Mouse (Mus musculus) spleen, postnatal 0 days (tissue): ENCODE measurements around the gene Rnf208. TPM values are rescaled to one million over a fixed set of nuclear protein-coding genes. Genes with fewer than 3 reads are reported as not detected.

Experiments used
- polyA plus RNA-seq: library from polyadenylated mRNA; unstranded; fragments of >200 nt; fragmentation: Nextera tagmentation; extraction: Ambion mirVana; gene quantifications from 2 replicates; pipeline ENCODE4 v1.2.1, GENCODE M21; 2015

The Rnf208 gene
- 0.69 and 0.85 TPM in 2 replicates for polyA plus RNA-seq

DNA sequence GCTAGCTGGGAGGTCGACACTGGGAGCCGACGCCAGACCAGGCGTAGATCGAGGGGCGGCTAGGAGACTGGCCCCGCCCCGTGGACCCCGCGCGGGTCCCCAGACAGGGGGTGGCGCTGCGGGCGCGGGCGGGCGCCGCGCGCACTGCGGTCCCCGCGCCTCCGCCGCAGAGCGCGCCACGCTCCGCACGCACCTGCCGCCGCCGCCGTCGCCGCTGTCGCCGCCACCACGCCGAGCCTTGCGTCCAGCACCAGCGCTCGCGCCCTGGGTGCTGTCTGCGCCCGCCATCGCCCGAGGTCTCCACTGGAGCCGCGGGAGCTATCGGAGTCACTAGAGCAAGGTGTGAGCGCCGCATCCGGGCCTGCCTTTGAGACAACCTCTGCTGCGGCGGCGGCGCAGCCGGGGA is at the start of gene Rnf208, which contains the start of gene Cysrt1:
Gene Rnf208, plus strand, starts transcription at position 155 of the 406 bp plus-strand sequence.
Gene Cysrt1, minus strand, starts transcription at position 352 of the 406 bp plus-strand sequence.

DNA sequence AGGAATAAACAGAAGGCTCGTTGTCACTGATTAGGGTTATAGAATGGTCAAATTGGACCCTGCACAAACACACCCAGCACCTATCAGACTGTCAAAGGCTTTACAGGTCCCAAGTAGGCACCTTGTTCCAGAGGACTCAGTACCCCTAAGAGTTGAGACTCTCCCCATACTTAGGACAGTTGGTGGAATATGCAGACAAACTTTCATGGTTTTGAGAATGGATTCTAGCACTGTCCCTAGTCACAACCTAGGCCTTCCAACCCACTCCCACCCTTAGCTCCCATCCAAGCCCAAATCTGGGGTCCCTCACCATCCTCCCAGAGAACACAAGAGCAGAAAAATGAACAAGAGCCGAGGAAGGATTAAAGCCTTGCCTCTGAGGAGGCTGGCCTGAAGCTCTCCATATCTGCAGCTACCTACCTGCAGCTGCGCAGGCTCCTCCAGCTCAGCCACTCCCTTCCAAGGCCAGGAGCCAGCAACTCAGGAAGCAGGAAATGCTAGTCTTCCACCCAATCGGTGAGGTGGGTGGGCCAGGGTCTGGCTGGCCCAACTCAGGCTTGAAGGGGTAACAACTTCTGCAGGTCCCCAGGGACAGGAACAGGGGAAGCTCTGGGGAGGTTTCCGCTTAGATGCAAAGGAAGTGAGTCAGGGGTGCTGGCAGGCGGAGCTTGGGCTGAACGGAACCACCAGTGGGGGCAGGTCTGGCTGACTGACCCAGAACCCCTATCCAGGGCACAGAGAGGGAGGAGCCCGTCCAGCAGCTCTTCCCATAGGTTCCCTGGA is 45.7 kb upstream of the Rnf208 start, which contains the start of gene Tor4a:
Gene Tor4a, minus strand, starts transcription at position 715 of the 783 bp plus-strand sequence.

DNA sequence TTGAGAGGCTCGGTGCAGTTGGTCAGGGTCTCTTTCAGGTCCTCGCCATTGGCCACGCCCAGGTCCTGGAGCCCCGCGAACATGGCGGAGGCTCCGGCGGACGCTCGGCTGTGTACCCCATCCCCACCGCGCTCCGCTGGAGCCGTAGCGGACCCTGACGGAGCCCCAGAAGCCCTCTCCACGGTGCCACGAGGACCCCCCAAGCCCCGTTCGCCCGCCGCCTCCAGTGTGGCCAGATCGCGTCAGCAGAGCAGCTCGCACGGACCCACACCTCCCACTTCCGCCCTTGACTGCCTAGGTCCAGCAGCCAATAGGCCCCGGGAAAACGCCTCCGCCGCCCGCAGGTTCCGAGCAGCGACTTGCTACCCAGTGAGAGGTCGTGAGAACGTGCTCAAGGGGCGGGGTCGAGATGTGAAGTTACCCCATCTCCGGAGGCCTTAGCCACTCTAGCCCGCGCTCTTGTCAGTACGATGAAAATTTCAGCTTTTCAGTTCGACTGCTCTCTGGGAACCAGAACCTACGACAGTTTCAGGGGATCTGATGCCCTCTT is 30.9 kb upstream of the Rnf208 start, which contains the start of gene Nelfb:
Gene Nelfb, minus strand, starts transcription at position 369 of the 550 bp plus-strand sequence.

DNA sequence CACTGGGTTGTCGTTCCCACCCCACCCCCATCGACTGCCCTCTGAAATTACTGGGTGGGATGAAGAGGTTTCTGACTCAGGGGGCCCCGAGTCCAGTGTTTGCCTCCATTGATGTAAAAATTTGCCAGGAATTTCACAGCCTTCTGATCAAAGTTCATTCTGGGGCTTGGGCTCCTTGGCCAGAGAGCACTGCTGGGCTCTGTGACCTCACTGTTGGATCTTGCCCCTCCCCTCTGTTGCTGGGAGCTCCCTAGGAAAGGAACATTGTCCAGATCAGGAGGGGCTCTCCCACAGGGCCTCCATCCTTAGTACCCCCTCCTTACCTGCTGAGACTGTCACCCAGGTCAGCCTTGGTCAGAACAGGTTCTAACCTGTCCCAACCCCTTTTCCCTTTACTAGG is 27.6 kb upstream of the Rnf208 start, which contains the start of gene Stpg3:
Gene Stpg3, minus strand, starts transcription at position 194 of the 400 bp plus-strand sequence.

DNA sequence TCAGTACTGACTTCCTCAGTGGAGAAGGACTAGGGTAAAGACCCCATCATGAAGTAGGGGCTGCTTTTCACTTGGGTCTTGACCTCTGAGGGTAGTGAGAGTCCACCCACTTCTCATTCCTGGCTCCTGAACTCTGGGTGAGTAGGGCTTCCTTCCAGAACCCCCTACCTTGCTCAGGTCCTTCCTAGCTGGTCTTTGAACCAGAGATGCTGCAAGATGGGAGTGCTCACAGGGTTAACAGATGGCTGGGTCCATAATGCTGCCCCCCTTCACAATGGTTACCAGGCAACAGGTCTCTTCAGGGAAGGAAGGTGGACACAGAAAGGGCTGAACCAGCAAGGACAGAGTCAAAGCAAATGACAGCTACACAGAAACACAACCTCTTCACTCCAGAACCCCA is 23.6 kb upstream of the Rnf208 start, which contains the start of gene Fam166a:
Gene Fam166a, plus strand, starts transcription at position 301 of the 400 bp plus-strand sequence.

DNA sequence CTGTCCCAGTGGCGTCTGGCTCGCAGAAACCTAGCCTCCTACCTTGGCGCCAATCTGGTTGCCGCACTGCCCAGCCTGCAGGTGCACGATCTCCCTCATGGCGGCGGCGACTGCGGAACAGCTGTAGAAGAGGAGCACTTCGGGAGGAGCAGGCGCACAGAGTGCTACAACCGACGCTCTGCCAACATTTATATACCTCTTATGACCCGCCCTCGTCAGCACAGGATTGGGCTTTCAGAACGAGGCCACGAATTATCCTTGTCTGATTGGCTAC is 17.6 kb upstream of the Rnf208 start, which contains the start of gene Tubb4b:
Gene Tubb4b, minus strand, starts transcription at position 211 of the 274 bp plus-strand sequence.

DNA sequence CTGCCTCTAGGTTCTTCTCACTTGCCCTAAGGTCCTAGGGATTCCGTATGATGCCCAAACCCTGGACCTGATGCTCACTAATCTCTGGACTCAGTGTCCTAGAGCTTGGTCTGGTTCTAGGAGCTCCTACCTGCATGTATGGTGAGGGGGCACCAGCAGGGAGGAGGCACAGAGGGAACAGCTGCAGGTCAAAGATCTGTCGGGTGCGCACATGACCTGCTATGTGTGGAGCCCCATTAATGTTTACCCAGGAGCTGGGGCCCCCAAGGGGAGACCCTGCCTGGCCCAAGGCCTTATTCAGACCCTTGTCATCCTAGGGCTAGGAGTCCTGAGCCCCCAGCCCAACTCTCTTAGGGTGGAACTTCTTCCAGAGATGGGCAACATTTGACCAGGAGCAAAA is 8.0 kb upstream of the Rnf208 start, which contains the start of gene Slc34a3:
Gene Slc34a3, minus strand, starts transcription at position 315 of the 400 bp plus-strand sequence.

DNA sequence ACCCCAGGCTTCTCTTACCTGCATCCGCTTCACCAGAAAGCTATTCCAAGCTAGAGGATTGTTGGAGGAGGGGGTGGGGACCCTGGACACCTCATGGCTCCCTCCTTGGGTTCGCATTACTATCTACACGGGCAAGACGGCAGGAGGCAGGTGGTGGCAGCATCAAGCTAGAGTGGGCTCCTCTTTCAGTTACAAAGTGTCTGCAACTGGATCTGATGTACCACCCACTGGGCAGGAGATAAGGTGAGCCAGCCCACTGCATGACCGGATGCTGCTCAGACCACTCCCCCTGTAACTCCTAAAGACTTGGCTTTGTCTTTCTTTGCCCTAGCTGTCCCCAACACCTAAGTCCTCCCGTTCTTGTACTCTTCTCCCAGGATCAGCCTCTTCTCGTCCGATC is 5.4 kb upstream of the Rnf208 start, which contains the start of gene Rnf224:
Gene Rnf224, minus strand, starts transcription at position 174 of the 400 bp plus-strand sequence.

DNA sequence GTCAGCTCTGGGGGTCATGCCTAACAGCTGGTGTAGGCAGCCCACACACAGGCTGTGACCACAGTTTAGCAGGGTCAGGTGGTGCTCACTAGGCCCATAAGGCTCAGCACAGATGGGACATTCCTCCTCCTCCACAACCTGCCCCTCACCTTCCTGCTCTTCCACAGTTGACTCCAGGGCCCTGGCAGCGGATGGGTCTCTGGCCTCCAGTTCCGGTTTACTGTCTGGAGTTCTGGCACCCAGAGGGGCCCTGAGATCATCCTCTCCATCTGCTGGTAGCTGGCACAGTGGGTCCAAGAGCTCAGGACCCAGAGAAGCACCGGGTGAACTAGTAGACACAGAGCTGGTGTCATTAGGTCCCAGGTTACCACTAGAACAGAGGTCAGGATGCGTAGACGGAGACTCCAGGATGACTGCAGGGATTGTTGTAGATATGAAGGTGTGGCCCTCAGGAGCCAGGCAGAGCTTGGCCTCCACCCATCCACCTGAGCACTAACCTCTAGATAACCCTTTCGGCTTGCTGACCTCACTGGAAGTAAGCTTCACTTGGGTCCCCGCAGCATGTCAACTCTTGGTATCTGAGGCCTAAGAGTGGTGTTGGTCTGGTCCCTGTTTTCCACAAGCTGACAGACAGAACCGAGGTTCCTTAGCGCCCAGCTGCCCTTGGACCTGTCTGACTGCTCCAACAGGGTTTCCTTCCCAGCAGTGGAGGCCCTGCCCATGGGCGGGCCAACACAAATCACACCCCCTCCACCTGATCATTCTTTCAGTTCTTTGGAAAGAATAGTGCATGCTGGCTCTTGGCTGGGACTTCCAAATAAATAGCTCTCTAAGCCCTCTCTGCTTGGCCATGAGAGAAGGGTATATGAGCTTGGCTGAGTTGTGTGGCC is 4.4 kb downstream of the Rnf208 start, which contains the start of gene AL732309.1:
Gene AL732309.1, minus strand, starts transcription at position 681 of the 890 bp plus-strand sequence.

DNA sequence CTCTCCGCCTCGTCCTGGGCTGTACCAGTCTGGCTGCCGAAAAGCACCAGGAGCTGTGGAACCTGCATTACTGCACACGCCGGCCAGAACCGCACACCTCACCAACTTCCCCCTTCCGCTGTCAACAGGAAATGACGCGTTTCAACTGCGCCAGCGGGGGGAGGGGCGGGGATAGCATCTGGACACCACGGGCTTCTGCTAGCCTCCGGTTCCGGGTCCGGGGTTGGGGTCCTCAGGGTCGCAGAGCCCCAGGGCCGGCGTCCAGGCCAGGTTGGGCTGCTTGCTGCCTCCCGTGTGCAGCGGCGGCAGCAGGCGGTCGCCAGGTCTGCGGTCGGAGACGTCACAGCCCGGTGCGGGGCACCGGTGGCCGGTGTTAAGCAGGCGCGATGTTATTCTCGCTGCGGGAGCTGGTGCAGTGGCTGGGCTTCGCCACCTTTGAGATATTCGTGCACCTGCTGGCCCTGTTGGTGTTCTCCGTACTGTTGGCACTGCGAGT is 13.3 kb downstream of the Rnf208 start, which contains the start of gene Tmem203:
Gene Tmem203, plus strand, starts transcription at position 156 of the 496 bp plus-strand sequence.

DNA sequence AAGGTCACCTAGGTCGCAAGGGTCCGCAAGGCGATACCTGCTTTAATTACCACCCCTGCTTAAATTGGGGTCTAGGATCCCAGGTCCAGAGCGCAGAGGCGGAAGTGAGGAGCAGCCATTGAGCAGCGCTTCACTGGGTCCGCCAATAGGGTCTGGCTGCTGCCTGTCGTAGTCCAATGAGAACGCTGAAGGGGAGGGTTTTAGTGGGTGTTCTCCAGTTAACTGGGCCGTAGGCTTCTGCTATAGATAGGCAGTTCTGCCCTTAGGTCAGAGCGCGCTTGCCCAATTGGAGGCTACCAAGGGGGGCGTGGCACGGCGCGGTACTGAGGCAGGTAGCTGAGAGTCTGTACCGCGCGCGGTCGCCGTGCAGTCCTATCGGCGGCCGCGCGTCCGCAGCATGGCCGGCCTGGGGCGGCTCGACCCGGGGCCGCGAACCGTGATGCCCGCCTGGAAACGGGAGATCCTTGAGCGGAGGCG is 20.3 kb downstream of the Rnf208 start, which contains the start of gene Tprn:
Gene Tprn, plus strand, starts transcription at position 328 of the 477 bp plus-strand sequence.

DNA sequence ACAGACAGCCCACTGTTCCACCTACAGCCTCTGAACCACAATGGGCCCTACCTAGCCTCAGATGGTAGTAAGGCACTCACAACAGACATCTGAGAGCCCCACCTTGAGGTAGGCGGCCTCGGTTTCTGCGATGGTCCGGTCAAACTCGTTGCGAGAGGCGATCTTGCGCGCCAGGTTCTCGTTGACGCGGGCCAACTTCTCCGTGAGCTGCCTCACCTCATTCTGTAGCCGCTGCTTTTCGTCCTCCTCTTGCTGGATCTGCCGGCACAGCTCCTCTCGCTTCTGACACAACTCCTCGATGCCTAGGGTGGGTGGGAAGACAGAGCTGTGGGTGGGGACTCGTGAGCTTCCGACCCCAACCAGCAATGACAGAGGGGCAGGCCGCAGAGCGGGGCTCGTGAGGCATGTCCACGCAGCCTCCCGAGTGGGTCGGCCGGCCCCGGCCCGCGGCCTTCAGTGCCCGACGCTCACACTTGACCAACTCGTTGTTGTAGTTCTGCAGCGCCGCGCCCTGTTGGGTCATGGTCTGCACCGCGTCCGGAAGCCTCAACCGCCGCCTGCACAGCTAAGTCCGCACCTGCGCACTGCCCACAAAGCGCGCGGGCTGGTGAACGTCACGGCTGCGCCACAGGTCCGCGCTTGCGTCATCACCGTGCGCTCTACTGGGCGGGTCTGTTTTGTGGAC is 29.9 kb downstream of the Rnf208 start, which contains the start of the genes Ssna1 and Anapc2:
Gene Ssna1, minus strand, starts transcription at position 612 of the 685 bp plus-strand sequence.
Gene Anapc2, plus strand, starts transcription at position 652 of the 685 bp plus-strand sequence.

DNA sequence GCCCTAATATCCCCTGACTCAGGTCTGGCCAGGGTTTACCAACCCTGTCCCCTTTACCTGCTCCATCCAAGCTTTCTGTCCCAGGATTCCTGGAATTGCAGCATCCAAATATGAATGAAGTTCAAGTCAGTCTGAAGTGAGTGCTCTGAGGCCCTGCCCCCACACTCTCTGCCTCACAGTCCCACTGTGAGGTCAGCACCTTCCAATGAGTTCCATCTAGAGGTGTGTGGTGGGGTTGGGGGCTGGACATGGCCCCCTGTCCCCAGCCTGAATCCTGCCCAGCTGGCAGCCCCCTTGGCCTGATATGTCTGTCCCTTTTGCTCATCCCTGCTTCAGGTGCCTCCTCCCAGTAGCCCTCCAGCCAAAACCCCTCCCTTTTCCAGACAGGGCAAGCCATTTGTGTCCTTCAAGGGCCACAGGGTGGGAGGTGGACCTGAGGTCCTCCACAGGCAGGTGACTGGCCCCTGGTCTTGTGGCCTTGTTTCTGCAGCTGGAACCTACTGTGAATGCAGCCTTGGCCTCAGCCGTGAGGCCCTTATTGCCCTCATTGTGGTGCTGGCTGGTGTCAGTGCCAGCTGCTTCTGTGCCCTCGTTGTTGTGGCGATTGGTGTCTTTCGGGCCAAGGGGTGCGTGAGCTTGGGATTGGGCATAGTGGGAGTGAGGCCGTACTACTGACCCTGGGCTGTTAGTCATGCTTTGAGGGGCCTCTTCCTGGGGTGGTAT is 46.0 kb downstream of the Rnf208 start, which contains the start of gene Tmem210:
Gene Tmem210, plus strand, starts transcription at position 219 of the 723 bp plus-strand sequence.

DNA sequence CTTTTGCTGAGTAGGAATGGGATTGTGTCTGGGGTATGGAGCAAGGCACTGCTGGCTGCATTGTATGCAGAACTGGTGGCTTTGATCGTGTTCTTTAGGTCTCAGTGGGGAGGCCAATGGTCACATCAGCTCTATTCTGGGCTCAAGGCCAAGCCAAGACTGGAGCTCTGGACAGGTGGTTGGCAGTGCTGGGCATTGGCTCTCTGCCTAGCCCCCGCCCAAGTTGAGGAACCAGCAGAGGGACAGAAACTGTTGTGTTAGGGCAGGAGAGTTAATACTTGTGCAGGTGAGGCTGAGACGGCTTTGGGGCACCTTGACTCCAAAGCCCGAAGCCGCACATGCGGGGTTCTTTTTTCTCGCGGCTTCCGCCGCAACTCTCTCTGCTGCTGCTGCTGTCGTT is 47.6 kb downstream of the Rnf208 start, which contains the start of gene Lrrc26:
Gene Lrrc26, plus strand, starts transcription at position 265 of the 400 bp plus-strand sequence.

Other genes with a start within 250 kb of the Rnf208 start
- 16.5 and 22.2 TPM in 2 replicates for gene Nsmf, start 187.9 kb upstream of the Rnf208 start, polyA plus RNA-seq
- gene Entpd8, start 162.0 kb upstream of the Rnf208 start, polyA plus RNA-seq: not detected in 2 replicates
- gene Noxa1, start 147.1 kb upstream of the Rnf208 start, polyA plus RNA-seq: 0.07 and 0.21 TPM in 2 replicates
- gene Nrarp, start 61.5 kb upstream of the Rnf208 start, polyA plus RNA-seq: 5.3 and 5.6 TPM in 2 replicates
- gene Tor4a, start 45.4 kb upstream of the Rnf208 start, polyA plus RNA-seq: 9.0 and 12.1 TPM in 2 replicates
- 46.6 and 50.8 TPM in 2 replicates for gene Nelfb, start 30.8 kb upstream of the Rnf208 start, polyA plus RNA-seq
- gene Stpg3, start 27.6 kb upstream of the Rnf208 start, polyA plus RNA-seq: not detected in 2 replicates
- gene Fam166a, start 23.5 kb upstream of the Rnf208 start, polyA plus RNA-seq: 0.82 and 1.2 TPM in 2 replicates
- gene Tubb4b, start 17.6 kb upstream of the Rnf208 start, polyA plus RNA-seq: 605 and 682 TPM in 2 replicates
- gene Slc34a3, start 7.9 kb upstream of the Rnf208 start, polyA plus RNA-seq: 0.07 TPM in 1 of 2 replicates, not detected in the other
- gene Rnf224, start 5.5 kb upstream of the Rnf208 start, polyA plus RNA-seq: 0.10 TPM in 1 of 2 replicates, not detected in the other
- gene Cysrt1, start 197 bp downstream of the Rnf208 start, polyA plus RNA-seq: not detected in 2 replicates
- 2.9 and 3.5 TPM in 2 replicates for gene AL732309.1, start 4.6 kb downstream of the Rnf208 start, polyA plus RNA-seq
- gene Tmem203, start 13.2 kb downstream of the Rnf208 start, polyA plus RNA-seq: 31.2 and 35.2 TPM in 2 replicates
- gene Tprn, start 20.4 kb downstream of the Rnf208 start, polyA plus RNA-seq: 7.7 and 9.0 TPM in 2 replicates
- 176 and 182 TPM in 2 replicates for gene Ssna1, start 30.2 kb downstream of the Rnf208 start, polyA plus RNA-seq
- gene Anapc2, start 30.2 kb downstream of the Rnf208 start, polyA plus RNA-seq: 45.1 and 48.8 TPM in 2 replicates
- not detected in 2 replicates for gene Tmem210, start 45.9 kb downstream of the Rnf208 start, polyA plus RNA-seq
- gene Lrrc26, start 47.7 kb downstream of the Rnf208 start, polyA plus RNA-seq: not detected in 2 replicates
- gene Grin1, start 76.9 kb downstream of the Rnf208 start, polyA plus RNA-seq: 0.06 TPM in 1 of 2 replicates, not detected in the other
- 30.8 and 37.7 TPM in 2 replicates for gene Man1b1, start 90.1 kb downstream of the Rnf208 start, polyA plus RNA-seq
- 8.5 and 10.1 TPM in 2 replicates for gene Dpp7, start 114.1 kb downstream of the Rnf208 start, polyA plus RNA-seq
- gene Uap1l1, start 123.4 kb downstream of the Rnf208 start, polyA plus RNA-seq: 20.1 and 27.6 TPM in 2 replicates
- gene Sapcd2, start 130.1 kb downstream of the Rnf208 start, polyA plus RNA-seq: 28.3 and 28.4 TPM in 2 replicates
- 1.3 and 2.0 TPM in 2 replicates for gene Entpd2, start 153.6 kb downstream of the Rnf208 start, polyA plus RNA-seq
- gene Npdc1, start 157.1 kb downstream of the Rnf208 start, polyA plus RNA-seq: 11.4 and 14.1 TPM in 2 replicates
- 1.7 and 2.6 TPM in 2 replicates for gene Fut7, start 181.0 kb downstream of the Rnf208 start, polyA plus RNA-seq
- 1.5 and 1.6 TPM in 2 replicates for gene Abca2, start 186.4 kb downstream of the Rnf208 start, polyA plus RNA-seq
- gene Clic3, start 214.6 kb downstream of the Rnf208 start, polyA plus RNA-seq: 4.8 and 4.9 TPM in 2 replicates
- 22.5 and 28.9 TPM in 2 replicates for gene Paxx, start 218.8 kb downstream of the Rnf208 start, polyA plus RNA-seq
- gene Ptgds, start 227.8 kb downstream of the Rnf208 start, polyA plus RNA-seq: 1.7 and 2.4 TPM in 2 replicates